Mouse (Mus musculus) heart, embryonic 10.5 days (tissue): ENCODE results near the gene Slc35c1. TPM values are rescaled to one million over a fixed set of nuclear protein-coding genes. Genes with fewer than 3 reads are reported as not detected.
"Not testable (repeated sequence)": the region's sequence is repeated elsewhere in the genome, so short reads cannot be mapped to it uniquely, and the experiment has no call there.

Source experiments
- DNase-seq: peaks from one replicate; pipeline ENCODE4 v3.0.0-alpha.2; 2017; ENCODE audit warnings: low spot score
- H3K27ac ChIP-seq: fragments of 300-500 bp; sonication (generic); 2 replicates; pipeline ENCODE4 v1.5.1; 2016; ENCODE audit warnings: mild to moderate bottlenecking
- H3K27me3 ChIP-seq: fragments of 300-500 bp; sonication (generic); 2 replicates; pipeline ENCODE4 v1.6.1; 2016; ENCODE audit warnings: mild to moderate bottlenecking; ENCODE audit not compliant: poor library complexity, insufficient read depth, severe bottlenecking
- H3K36me3 ChIP-seq: fragments of 300-500 bp; sonication (generic); 2 replicates; pipeline ENCODE4 v1.6.1; 2016; ENCODE audit warnings: mild to moderate bottlenecking, moderate library complexity
- H3K4me1 ChIP-seq: fragments of 300-500 bp; sonication (generic); 2 replicates; pipeline ENCODE4 v1.6.1; 2016; ENCODE audit warnings: mild to moderate bottlenecking
- H3K4me3 ChIP-seq: fragments of 300-500 bp; sonication (generic); 2 replicates; pipeline ENCODE4 v1.5.1; 2016; ENCODE audit warnings: mild to moderate bottlenecking, moderate library complexity
- H3K9me3 ChIP-seq: fragments of 300-500 bp; sonication (generic); 2 replicates; pipeline ENCODE4 v1.6.1; 2016; ENCODE audit warnings: mild to moderate bottlenecking, moderate library complexity
- WGBS: fragments of 180-500 bp; shearing (Covaris S2); methylation state at CpG from one replicate; pipeline ENCODE4 v1.1.7; 2016; 5-methylcytosine and 5-hydroxymethylcytosine counted together
- polyA plus RNA-seq: library from polyadenylated mRNA; unstranded; fragments of >200 nt; fragmentation: Nextera tagmentation; extraction: Ambion mirVana; gene quantifications from 2 replicates; pipeline ENCODE4 v1.2.1, GENCODE M21; 2016

Gene Slc35c1
- polyA plus RNA-seq, 1 experiment from 2014 or later, result 14.9 TPM

DNA sequence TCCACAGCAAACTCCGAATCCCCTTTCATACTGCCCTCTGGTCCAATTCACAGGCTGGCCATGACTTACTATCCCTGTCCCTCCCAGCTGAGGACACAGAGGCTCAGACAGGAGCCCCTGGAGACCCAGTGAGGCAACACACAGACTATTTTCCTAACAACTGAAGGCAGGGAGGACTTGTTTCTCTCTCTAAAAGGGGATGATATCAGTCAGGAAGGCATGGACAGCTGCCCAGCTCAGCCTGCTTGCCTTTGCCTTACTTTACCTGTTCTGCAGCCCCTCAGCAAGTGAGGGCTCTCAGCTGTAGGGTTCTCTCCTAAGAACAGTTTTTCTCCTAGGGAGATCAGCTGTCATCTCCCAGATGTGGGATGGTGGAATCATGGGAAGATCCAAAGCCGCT, 26.6 kb upstream of the Slc35c1 start:
- Histone ChIP-seq H3K9me3 (no peaks in the 10 kb centered on the region), H3K27me3 (peaks cover 59% of the 10 kb centered on the region), H3K27ac (no peak overlapping the region), H3K4me1 (peaks cover 19% of the 10 kb centered on the region), H3K4me3 (no peak overlapping the region), H3K36me3 (no peaks in the 10 kb centered on the region)
- 54% methylated on average over 2 of the region's 2 CpGs for WGBS
- no peak for DNase-seq

DNA sequence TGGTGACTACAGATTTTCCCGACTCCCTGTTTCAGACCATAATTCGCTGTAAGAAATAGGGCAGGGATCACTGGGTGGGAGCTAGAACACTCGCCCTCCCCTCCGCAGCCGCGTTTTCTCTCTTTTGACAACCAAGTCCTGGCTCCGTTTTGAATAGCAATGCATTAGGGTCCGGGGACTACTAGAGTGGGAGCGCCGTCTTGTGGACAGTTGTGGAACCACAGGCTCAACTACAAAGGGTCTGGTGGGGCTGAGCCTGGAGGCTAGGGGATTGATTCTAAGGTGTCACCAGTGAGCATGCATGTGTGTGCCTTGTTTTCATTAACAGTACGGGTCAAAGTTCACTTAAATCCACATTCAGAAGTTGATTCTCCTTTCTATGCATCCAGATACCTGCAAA, 26.1 kb upstream of the Slc35c1 start:
- peaks cover 13% of the 10 kb centered on the region for H3K4me1 ChIP-seq
- peaks cover 63% of the 10 kb centered on the region for H3K27me3 ChIP-seq
- H3K4me3 ChIP-seq, result no peak overlapping the region
- peak; percentile 84 for DNase-seq
- WGBS, result 2% methylated on average over 11 of the region's 11 CpGs
- H3K36me3 ChIP-seq, result no peaks in the 10 kb centered on the region
- no peaks in the 10 kb centered on the region for H3K9me3 ChIP-seq
- H3K27ac ChIP-seq, result no peak overlapping the region

DNA sequence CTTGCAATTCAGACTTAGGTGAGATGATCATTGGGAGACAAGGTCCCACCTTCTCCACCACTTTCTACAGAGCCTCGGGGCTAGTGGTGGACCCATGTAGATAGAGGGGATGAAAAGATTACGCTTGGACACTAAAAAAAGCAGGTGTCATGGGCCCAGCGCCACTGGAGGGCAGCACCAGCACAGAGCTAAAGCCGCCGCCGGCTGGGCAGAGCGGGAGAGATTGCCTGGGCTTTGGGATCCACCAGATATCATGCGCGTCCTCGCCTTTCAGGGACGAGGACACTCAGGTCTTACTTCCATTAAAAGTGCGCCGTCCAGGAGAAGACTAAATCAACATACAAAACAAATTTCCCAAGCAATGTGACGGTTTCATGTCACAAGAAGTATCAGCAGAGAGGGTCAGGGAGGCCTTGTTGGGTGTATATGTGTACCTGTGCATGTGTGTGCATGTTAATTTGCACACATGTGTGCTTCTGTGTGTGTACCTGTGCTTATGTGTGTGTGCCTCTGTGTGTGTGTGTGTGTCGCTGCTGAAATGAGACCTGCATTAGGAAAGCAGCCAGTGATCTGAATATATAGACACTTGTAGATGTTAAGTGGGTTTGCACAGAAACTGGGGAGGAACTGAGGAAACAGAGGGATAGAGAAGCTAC, 25.4 kb upstream of the Slc35c1 start:
- peak; percentile 70 for DNase-seq

DNA sequence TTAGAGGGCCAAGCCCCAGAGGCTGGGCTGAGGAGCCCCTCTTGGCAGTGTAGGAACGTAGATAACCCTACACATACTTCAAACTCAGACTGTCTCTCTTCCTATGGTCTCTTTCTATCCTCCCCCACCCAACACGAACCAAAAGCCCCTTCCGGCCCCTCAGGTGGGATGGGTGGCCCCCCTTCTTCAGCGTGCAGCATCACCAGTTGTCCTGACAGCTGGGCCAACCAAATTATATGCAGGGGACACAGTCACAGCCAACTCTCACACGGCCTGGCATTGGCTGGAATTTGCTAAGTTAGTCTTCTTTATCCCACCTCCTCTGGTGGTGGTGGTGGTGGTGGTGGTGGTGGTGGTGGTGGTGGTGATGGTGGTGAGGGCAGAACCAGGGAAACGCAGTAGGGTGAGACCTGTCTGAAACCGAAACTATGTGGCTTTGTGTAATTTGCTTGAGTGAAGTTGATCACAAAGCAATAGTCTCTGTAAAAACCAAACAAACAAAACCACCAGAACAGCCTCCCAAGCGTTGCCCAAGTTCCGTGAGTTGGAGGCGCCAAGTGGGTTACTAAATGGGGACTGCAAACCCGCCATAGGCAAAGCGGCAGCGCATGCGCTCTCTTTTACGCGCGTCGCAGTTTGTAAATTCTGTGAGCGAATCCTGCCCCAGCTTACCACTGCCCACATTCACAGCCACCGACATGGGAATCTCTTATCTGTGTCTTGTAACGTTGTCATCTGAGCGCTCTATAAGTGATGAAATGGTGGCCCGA, 24.1 kb upstream of the Slc35c1 start:
- WGBS, result 29% methylated on average over 23 of the region's 23 CpGs
- Histone ChIP-seq H3K36me3 (no peaks in the 10 kb centered on the region), H3K27me3 (peaks cover 63% of the 10 kb centered on the region), H3K4me1 (peaks cover 11% of the 10 kb centered on the region), H3K27ac (no peak overlapping the region), H3K4me3 (peak overlapping the region; percentile 43), H3K9me3 (no peaks in the 10 kb centered on the region)
- no peak for DNase-seq

More for the DNA sequence above, 25.4 kb upstream of the Slc35c1 start:
- no peaks in the 10 kb centered on the region for H3K36me3 ChIP-seq
- no peak overlapping the region for H3K27ac ChIP-seq
- no peaks in the 10 kb centered on the region for H3K9me3 ChIP-seq
- 9% methylated on average over 15 of the region's 15 CpGs for WGBS
- peak overlapping the region; percentile 24; the same call in 1 of the 2 replicates for H3K4me3 ChIP-seq
- H3K27me3 ChIP-seq, result peaks cover 63% of the 10 kb centered on the region
- H3K4me1 ChIP-seq, result peaks cover 11% of the 10 kb centered on the region

DNA sequence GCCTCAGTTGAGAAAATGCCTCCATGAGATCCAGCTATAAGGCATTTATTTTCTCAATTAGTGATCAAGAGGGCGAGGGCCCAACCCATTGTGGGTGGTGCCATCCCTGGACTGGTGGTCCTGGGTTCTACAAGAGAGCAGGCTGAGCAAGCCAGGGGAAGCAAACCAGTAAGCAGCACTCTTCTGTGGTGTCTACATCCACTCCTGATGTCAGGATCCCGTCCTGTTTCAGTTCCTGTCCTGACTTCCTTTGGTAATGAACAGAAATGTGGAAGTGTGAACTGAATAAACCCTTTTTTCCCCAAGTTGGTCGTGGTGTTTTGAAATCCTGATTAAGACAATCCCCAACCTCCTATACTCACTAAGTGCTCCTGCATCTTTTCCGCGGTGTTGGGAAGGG, 23.2 kb upstream of the Slc35c1 start:
- H3K27ac ChIP-seq, result no peak overlapping the region
- no peak for DNase-seq
- H3K4me3 ChIP-seq, result no peak overlapping the region
- no peaks in the 10 kb centered on the region for H3K36me3 ChIP-seq
- H3K4me1 ChIP-seq, result peaks cover 11% of the 10 kb centered on the region
- 38% methylated on average over 5 of the region's 5 CpGs for WGBS
- peaks cover 63% of the 10 kb centered on the region for H3K27me3 ChIP-seq
- H3K9me3 ChIP-seq, result no peaks in the 10 kb centered on the region

DNA sequence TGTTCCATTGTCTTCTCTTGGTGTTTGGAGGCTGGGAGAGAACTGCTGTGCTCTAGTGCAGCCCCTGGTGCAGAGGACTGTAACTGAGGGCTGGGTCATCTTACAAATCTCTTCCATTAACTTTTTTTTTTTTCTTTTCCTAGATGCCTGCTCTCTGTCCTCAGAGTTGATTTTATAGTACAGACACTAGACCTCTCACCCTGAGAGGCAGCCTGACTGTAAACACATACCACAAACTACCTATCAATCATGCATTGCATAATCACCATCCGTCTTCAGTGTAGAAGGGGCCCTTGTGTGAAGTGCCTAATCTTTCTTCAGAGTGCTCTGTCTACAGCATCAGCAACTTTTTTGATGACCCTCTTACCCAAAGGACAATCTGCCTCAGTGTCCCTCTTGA, 22.2 kb upstream of the Slc35c1 start:
- Histone ChIP-seq H3K4me1 (peaks cover 11% of the 10 kb centered on the region), H3K4me3 (no peak overlapping the region), H3K36me3 (no peaks in the 10 kb centered on the region), H3K27ac (no peak overlapping the region), H3K27me3 (peaks cover 56% of the 10 kb centered on the region), H3K9me3 (no peaks in the 10 kb centered on the region)
- 28% methylated on average over 1 of the region's 1 CpGs for WGBS
- DNase-seq, result no peak

DNA sequence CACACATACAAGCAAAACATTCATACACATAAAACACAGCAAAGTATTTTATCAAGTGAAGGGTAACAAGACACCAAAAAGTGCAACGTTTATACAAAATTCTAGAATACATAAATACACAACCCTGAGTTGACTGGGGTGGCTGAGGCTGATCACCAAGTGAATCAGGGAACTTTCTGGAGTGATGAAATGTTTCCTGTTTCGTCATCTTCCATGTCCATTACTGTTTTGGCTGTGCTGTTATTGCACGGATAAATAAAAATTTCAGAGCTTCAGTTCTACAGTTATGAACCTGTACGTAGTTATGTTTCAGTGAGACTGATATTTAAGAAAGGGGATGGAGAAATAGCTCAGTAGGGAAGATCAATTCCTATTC, 18.0 kb upstream of the Slc35c1 start:
- Histone ChIP-seq H3K27ac (no peak overlapping the region), H3K27me3 (peaks cover 16% of the 10 kb centered on the region), H3K9me3 (no peaks in the 10 kb centered on the region), H3K4me3 (no peak overlapping the region), H3K36me3 (no peaks in the 10 kb centered on the region), H3K4me1 (no peaks in the 10 kb centered on the region)
- no peak for DNase-seq
- 86% methylated on average over 4 of the region's 4 CpGs for WGBS

DNA sequence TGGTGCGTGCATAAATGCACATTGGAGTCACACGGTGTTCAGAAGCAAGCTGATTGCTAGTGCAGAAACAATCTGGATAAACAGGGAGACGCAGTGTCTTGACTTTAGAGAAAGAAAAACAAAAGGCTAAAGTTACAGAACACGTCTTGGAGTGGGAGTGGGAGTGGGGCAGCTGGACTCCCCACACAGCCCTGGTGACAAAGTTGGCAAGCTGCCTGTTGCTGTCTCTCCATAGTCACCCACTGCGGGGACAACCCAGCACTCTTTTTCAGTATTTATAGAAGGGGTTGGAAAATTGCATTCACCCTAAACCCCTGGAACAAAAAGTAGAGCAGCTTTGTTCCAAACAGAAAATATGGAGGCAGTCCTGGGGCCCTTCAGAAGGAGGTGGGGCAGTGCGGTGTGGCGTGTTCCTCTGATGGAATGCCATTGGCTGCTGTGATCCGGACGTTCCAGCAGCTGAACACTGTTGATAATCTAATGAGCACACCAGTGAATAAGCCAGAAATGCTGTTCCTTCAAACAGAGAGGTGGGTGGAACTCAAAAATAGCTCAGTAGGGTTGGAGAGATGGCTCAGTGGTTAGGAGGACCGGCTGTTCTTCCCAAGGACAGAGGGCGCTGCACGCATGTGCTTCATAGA, 17.5 kb upstream of the Slc35c1 start:
- no peaks in the 10 kb centered on the region for H3K9me3 ChIP-seq
- no peak for DNase-seq
- no peaks in the 10 kb centered on the region for H3K36me3 ChIP-seq
- H3K27ac ChIP-seq, result no peak overlapping the region
- 71% methylated on average over 12 of the region's 12 CpGs for WGBS
- no peaks in the 10 kb centered on the region for H3K4me1 ChIP-seq
- no peak overlapping the region for H3K4me3 ChIP-seq
- peaks cover 11% of the 10 kb centered on the region for H3K27me3 ChIP-seq

DNA sequence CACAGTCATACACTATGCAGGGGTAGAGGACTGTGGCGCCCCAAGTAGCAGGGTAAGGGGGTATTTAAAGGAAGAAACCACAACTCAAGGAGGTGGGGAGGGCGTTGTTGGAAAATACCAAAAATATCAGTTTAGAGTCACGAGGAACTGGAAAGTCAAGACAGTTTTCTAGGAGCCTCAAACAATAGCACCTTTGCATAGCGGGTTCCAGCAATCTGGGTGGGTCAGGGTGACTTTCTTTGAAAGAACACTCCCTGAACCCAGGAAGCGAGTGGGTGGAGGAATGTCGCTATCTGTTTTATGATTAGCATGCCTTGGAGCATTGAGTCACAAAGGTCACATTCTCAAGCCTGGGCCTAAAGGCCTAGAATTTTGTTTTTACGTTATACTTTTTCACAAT, 16.2 kb upstream of the Slc35c1 start:
- H3K4me3 ChIP-seq, H3K27me3 ChIP-seq, H3K4me1 ChIP-seq, H3K27ac ChIP-seq, H3K36me3 ChIP-seq, H3K9me3 ChIP-seq, DNase-seq: not testable (repeated sequence)
- WGBS, result 81% methylated on average over 7 of the region's 7 CpGs

DNA sequence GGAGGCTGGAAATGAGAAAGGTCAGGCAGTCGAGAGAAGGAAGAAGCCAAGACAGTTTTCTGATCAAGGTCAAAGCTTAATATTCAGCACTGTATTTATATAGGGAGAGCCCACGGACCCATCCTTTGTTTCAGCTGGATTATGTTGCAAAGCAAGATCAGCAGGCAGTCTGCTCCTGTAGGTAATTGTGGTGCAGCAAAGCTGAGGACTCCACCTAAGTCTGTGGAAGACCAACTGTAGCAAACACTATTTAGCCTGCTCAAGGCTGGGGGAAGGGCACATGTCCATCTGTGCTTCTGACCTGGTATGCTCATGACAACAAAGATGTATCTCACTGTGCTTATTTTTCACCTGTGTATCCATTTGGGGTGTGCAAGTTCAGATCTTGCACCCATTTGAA, 15.4 kb upstream of the Slc35c1 start:
- H3K4me3 ChIP-seq, result no peak overlapping the region
- H3K27me3 ChIP-seq, result no peaks in the 10 kb centered on the region
- DNase-seq, result no peak
- no peaks in the 10 kb centered on the region for H3K9me3 ChIP-seq
- H3K36me3 ChIP-seq, result no peaks in the 10 kb centered on the region
- no peak overlapping the region for H3K27ac ChIP-seq
- WGBS, result 66% methylated on average over 2 of the region's 2 CpGs
- no peaks in the 10 kb centered on the region for H3K4me1 ChIP-seq

DNA sequence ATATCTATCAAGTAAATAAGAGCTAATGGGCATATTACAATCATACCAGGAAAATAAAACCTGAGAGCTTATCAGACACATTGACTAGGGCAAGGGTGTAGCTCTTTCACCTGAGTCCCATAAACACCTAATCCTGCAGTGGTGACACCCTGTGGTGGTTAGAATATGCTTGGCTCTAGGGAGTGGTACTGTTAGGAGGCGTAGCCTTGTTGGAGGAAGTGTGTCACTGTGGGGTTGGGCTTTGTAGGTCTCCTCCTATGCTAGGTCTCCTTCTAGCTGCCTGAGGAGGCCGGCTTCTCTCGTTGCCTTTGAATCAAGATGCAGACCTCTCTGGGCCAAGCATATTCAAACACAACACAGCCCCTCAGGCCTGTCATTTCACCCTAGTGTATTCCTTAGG, 14.6 kb upstream of the Slc35c1 start:
- Histone ChIP-seq H3K4me1 (no peaks in the 10 kb centered on the region), H3K36me3 (no peaks in the 10 kb centered on the region), H3K4me3 (no peak overlapping the region), H3K9me3 (no peaks in the 10 kb centered on the region), H3K27me3 (no peaks in the 10 kb centered on the region), H3K27ac (no peak overlapping the region)
- no peak for DNase-seq
- WGBS, result 65% methylated on average over 3 of the region's 3 CpGs

DNA sequence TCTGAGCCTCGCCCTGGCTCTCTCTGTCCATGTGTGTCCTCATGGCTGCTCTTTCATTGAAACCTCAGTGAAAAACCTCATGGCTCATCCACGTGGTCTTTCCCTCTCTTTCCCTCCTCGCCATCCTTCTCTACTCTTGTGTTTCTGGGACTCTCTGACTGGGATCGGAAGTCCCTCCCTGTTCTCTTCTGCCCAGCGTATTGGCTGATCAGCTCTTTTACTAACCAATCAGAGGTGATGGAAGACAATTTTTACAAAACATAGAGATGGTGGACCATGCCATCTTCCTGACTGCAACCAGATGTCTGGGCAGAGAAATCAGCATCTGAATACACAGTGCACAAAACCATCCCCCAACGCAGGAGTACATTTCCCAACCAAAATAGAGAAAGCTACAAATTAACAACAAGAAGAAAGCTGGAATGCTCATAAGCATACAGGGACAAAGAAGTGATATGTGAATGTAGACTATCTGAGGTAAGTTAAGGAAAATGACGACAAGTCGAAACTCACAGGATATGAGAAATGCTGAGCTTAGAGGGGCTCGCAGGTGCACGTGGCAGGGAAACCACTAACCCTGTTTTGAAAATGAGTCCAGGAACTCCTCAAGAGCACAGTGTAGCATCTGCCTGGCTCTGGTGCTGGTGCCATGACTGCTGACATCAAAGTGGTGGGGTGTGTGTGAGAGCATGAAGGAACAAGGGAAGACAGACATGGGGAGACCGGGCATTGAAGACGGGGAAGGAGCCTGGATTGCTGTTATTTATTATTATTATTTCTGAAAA, 11.7 kb upstream of the Slc35c1 start:
- no peaks in the 10 kb centered on the region for H3K9me3 ChIP-seq
- no peak overlapping the region for H3K4me3 ChIP-seq
- H3K4me1 ChIP-seq, result no peaks in the 10 kb centered on the region
- H3K27me3 ChIP-seq, result no peaks in the 10 kb centered on the region
- H3K36me3 ChIP-seq, result no peaks in the 10 kb centered on the region
- no peak overlapping the region for H3K27ac ChIP-seq
- DNase-seq, result no peak
- 79% methylated on average over 12 of the region's 12 CpGs for WGBS

DNA sequence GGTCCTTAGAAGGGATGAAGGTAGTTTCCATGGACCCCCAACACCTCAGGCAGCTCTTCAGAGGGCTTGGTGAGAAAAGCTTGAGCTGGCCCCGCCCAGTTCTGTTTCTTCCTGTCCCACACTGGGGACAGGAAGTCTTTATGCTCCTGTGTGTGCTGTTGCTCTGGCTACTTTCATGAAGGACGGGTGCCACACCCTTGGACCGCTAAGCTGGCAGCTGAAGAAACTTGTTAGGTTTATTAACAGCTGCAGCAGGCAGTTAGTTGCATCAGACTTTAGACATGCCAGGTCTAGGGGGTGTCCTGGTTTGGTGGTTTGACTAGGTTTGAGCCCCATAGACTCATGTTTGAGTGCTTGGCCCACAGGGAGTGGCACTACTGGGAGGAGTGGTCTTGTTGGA, 4.4 kb upstream of the Slc35c1 start:
- Histone ChIP-seq H3K9me3 (no peaks in the 10 kb centered on the region), H3K4me1 (peaks cover 6% of the 10 kb centered on the region), H3K27ac (no peak overlapping the region), H3K4me3 (no peak overlapping the region), H3K27me3 (peaks cover 29% of the 10 kb centered on the region), H3K36me3 (no peaks in the 10 kb centered on the region)
- 66% methylated on average over 3 of the region's 3 CpGs for WGBS
- DNase-seq, result no peak
